Mouse (Mus musculus) CH12.LX (cell line): ENCODE data around the gene Cib1. TPM values are rescaled to one million over a fixed set of nuclear protein-coding genes. Genes with fewer than 3 reads are reported as not detected.

ENCODE experiments used
- DNase-seq: peaks from one replicate; pipeline ENCODE4 v3.0.0-alpha.2; 2013; ENCODE audit errors: extremely low read depth
- H3K27ac ChIP-seq: 2 replicates; pipeline ENCODE4 v1.5.1; 2012; ENCODE audit warnings: low read depth, mild to moderate bottlenecking, control low read depth, moderate library complexity; ENCODE audit not compliant: insufficient read depth
- H3K27me3 ChIP-seq: replicated peaks from 2 replicates; pipeline ENCODE3; 2012; ENCODE audit warnings: inconsistent platforms
- H3K36me3 ChIP-seq, 2 experiments: replicated peaks in 1 of 2; 2 replicates each; pipeline versions ENCODE3 to v1.6.1; 2012; ENCODE audit warnings: inconsistent platforms in 1 of 2, low read length in 1 of 2, mild to moderate bottlenecking in 1 of 2, mixed read lengths in 1 of 2, moderate library complexity in 1 of 2; ENCODE audit not compliant: control insufficient read depth in 1 of 2, insufficient read depth in 1 of 2
- H3K4me1 ChIP-seq, 2 experiments: 2 replicates each; pipeline ENCODE4 v1.6.1; 2012; ENCODE audit warnings: inconsistent platforms in 1 of 2, moderate library complexity in 1 of 2; ENCODE audit not compliant: insufficient read depth in 2 of 2, control insufficient read depth in 1 of 2
- H3K4me2 ChIP-seq: 2 replicates; pipeline ENCODE4 v1.6.1; 2012; ENCODE audit warnings: low read depth, mild to moderate bottlenecking, control low read depth; ENCODE audit not compliant: poor library complexity, insufficient read depth, severe bottlenecking
- H3K4me3 ChIP-seq, 3 experiments: fragments of 150-350 bp in 1 of 3; sonication (generic) in 1 of 3; replicated peaks in 1 of 3; 2 replicates each; pipeline versions ENCODE3 to v1.5.1; 2011 to 2012; ENCODE audit warnings: low read depth in 2 of 3, low read length in 2 of 3, mild to moderate bottlenecking in 2 of 3, moderate library complexity in 2 of 3, control low read depth in 1 of 3, improper control_type of control experiment in 1 of 3, inconsistent platforms in 1 of 3, mixed read lengths in 1 of 3; ENCODE audit not compliant: poor library complexity in 1 of 3
- H3K79me2 ChIP-seq: replicated peaks from 2 replicates; pipeline ENCODE4 v1.6.1; 2012; ENCODE audit warnings: mild to moderate bottlenecking, moderate library complexity; ENCODE audit not compliant: control insufficient read depth, poor library complexity, insufficient read depth, severe bottlenecking; ENCODE audit errors: extremely low read depth
- H3K9ac ChIP-seq: 2 replicates; pipeline ENCODE4 v1.6.1; 2012; ENCODE audit warnings: low read depth, mild to moderate bottlenecking, control low read depth, moderate library complexity; ENCODE audit not compliant: insufficient read depth
- H3K9me3 ChIP-seq: replicated peaks from 2 replicates; pipeline ENCODE3; 2012; ENCODE audit warnings: low read length, inconsistent platforms, mixed read lengths
- BHLHE40 ChIP-seq: IDR thresholded peaks from 2 replicates; pipeline ENCODE4 v1.6.1; 2011; ENCODE audit warnings: mild to moderate bottlenecking, low read depth, low read length, improper control_type of control experiment
- CHD1 ChIP-seq: IDR thresholded peaks from 2 replicates; pipeline ENCODE4 v1.6.1; 2012; ENCODE audit warnings: low read depth, low read length, improper control_type of control experiment, inconsistent platforms
- CHD2 ChIP-seq: IDR thresholded peaks from 2 replicates; pipeline ENCODE4 v1.6.1; 2011; ENCODE audit warnings: low read length, improper control_type of control experiment
- CTCF ChIP-seq, 2 experiments: IDR thresholded peaks in 1 of 2; conservative IDR thresholded peaks in 1 of 2; 2 replicates each; pipeline ENCODE4 v1.5.1; 2011 to 2012; ENCODE audit warnings: low read depth in 2 of 2, low read length in 2 of 2, improper control_type of control experiment in 1 of 2, inconsistent platforms in 1 of 2, mild to moderate bottlenecking in 1 of 2, moderate library complexity in 1 of 2
- E2F4 ChIP-seq: IDR thresholded peaks from 2 replicates; pipeline ENCODE4 v1.6.1; 2011; ENCODE audit warnings: low read depth, low read length, improper control_type of control experiment; ENCODE audit not compliant: insufficient replicate concordance
- ELF1 ChIP-seq: IDR thresholded peaks from 2 replicates; pipeline ENCODE4 v1.6.1; 2014; ENCODE audit warnings: low read depth, mild to moderate bottlenecking, inconsistent platforms, low read length, improper control_type of control experiment
- EP300 ChIP-seq: IDR thresholded peaks from 2 replicates; pipeline ENCODE4 v1.6.1; 2011; ENCODE audit warnings: low read length, improper control_type of control experiment
- ETS1 ChIP-seq: conservative IDR thresholded peaks from 2 replicates; pipeline ENCODE4 v1.6.1; 2012; ENCODE audit warnings: low read depth, mild to moderate bottlenecking, inconsistent platforms, low read length, improper control_type of control experiment, moderate library complexity
- GABPA ChIP-seq: IDR thresholded peaks from 2 replicates; pipeline ENCODE4 v1.6.1; 2012; ENCODE audit warnings: low read depth, low read length, improper control_type of control experiment, inconsistent platforms; ENCODE audit not compliant: insufficient replicate concordance
- HCFC1 ChIP-seq: IDR thresholded peaks from 2 replicates; pipeline ENCODE4 v1.6.1; 2012; ENCODE audit warnings: low read depth, mild to moderate bottlenecking, inconsistent platforms, low read length, improper control_type of control experiment
- IRF4 ChIP-seq: IDR thresholded peaks from 2 replicates; pipeline ENCODE4 v1.6.1; 2014; ENCODE audit warnings: low read depth, mild to moderate bottlenecking, inconsistent platforms, low read length, improper control_type of control experiment
- JUN ChIP-seq: IDR thresholded peaks from 2 replicates; pipeline ENCODE4 v1.6.1; 2011; ENCODE audit warnings: low read depth, mild to moderate bottlenecking, low read length, improper control_type of control experiment, moderate library complexity; ENCODE audit not compliant: insufficient read depth
- JUND ChIP-seq: conservative IDR thresholded peaks from 2 replicates; pipeline ENCODE4 v1.6.1; 2011; ENCODE audit warnings: low read depth, low read length, improper control_type of control experiment
- KAT2A ChIP-seq: IDR thresholded peaks from 2 replicates; pipeline ENCODE4 v1.6.1; 2012; ENCODE audit warnings: low read length, improper control_type of control experiment, inconsistent platforms; ENCODE audit not compliant: insufficient replicate concordance
- MAFK ChIP-seq: IDR thresholded peaks from 2 replicates; pipeline ENCODE4 v1.6.1; 2011; ENCODE audit warnings: low read length, improper control_type of control experiment; ENCODE audit not compliant: insufficient replicate concordance
- MAX ChIP-seq: IDR thresholded peaks from 2 replicates; pipeline ENCODE4 v1.6.1; 2011; ENCODE audit warnings: low read length, improper control_type of control experiment
- MAZ ChIP-seq: IDR thresholded peaks from 2 replicates; pipeline ENCODE4 v1.6.1; 2012; ENCODE audit warnings: low read depth, mild to moderate bottlenecking, inconsistent platforms, low read length, improper control_type of control experiment, moderate library complexity
- MEF2A ChIP-seq: IDR thresholded peaks from 2 replicates; pipeline ENCODE4 v1.6.1; 2014; ENCODE audit warnings: low read depth, mild to moderate bottlenecking, inconsistent platforms, low read length, improper control_type of control experiment, borderline replicate concordance
- MXI1 ChIP-seq: IDR thresholded peaks from 2 replicates; pipeline ENCODE4 v1.6.1; 2011; ENCODE audit warnings: mild to moderate bottlenecking, low read depth, low read length, improper control_type of control experiment
- MYC ChIP-seq: IDR thresholded peaks from 2 replicates; pipeline ENCODE4 v1.6.1; 2011; ENCODE audit warnings: low read depth, mild to moderate bottlenecking, improper control_type of control experiment, low read length
- NELFE ChIP-seq: IDR thresholded peaks from 2 replicates; pipeline ENCODE4 v1.6.1; 2011; ENCODE audit warnings: low read depth, low read length, improper control_type of control experiment
- NRF1 ChIP-seq: IDR thresholded peaks from 2 replicates; pipeline ENCODE4 v1.6.1; 2014; ENCODE audit warnings: low read depth, mild to moderate bottlenecking, inconsistent platforms, low read length, improper control_type of control experiment, moderate library complexity
- PAX5 ChIP-seq: IDR thresholded peaks from 2 replicates; pipeline ENCODE4 v1.6.1; 2012; ENCODE audit warnings: low read length, inconsistent platforms, mixed read lengths
- POLR2A ChIP-seq: IDR thresholded peaks from 2 replicates; pipeline ENCODE4 v1.6.1; 2011; ENCODE audit warnings: low read depth, mild to moderate bottlenecking, improper control_type of control experiment, low read length
- POLR2AphosphoS2 ChIP-seq: IDR thresholded peaks from 2 replicates; pipeline ENCODE4 v1.6.1; 2011; ENCODE audit warnings: low read depth, low read length, improper control_type of control experiment
- RAD21 ChIP-seq: IDR thresholded peaks from 2 replicates; pipeline ENCODE4 v1.6.1; 2011; ENCODE audit warnings: low read depth, mild to moderate bottlenecking, low read length, improper control_type of control experiment, moderate library complexity
- RCOR1 ChIP-seq: conservative IDR thresholded peaks from 2 replicates; pipeline ENCODE4 v1.6.1; 2012; ENCODE audit warnings: low read depth, mild to moderate bottlenecking, inconsistent platforms, low read length, improper control_type of control experiment
- SIN3A ChIP-seq: IDR thresholded peaks from 2 replicates; pipeline ENCODE4 v1.6.1; 2012; ENCODE audit warnings: low read length, improper control_type of control experiment, inconsistent platforms
- SMC3 ChIP-seq: IDR thresholded peaks from 2 replicates; pipeline ENCODE4 v1.6.1; 2011; ENCODE audit warnings: low read depth, low read length, improper control_type of control experiment
- TBP ChIP-seq: conservative IDR thresholded peaks from 2 replicates; pipeline ENCODE4 v1.6.1; 2011; ENCODE audit warnings: low read depth, low read length, improper control_type of control experiment
- TCF12 ChIP-seq: IDR thresholded peaks from 2 replicates; pipeline ENCODE4 v1.6.1; 2014; ENCODE audit warnings: low read depth, mild to moderate bottlenecking, inconsistent platforms, low read length, improper control_type of control experiment
- UBTF ChIP-seq: IDR thresholded peaks from 2 replicates; pipeline ENCODE4 v1.6.1; 2012; ENCODE audit warnings: low read depth, mild to moderate bottlenecking, inconsistent platforms, low read length, improper control_type of control experiment, moderate library complexity
- USF1 ChIP-seq: IDR thresholded peaks from 2 replicates; pipeline ENCODE4 v1.6.1; 2014; ENCODE audit warnings: low read depth, mild to moderate bottlenecking, inconsistent platforms, low read length, improper control_type of control experiment
- USF2 ChIP-seq: conservative IDR thresholded peaks from 2 replicates; pipeline ENCODE4 v1.6.1; 2011; ENCODE audit warnings: low read depth, low read length, improper control_type of control experiment
- ZC3H11A ChIP-seq: IDR thresholded peaks from 2 replicates; pipeline ENCODE4 v1.6.1; 2012; ENCODE audit warnings: low read depth, mild to moderate bottlenecking, inconsistent platforms, low read length, improper control_type of control experiment
- ZKSCAN1 ChIP-seq: IDR thresholded peaks from 2 replicates; pipeline ENCODE4 v1.6.1; 2012; ENCODE audit warnings: low read depth, inconsistent platforms, low read length, improper control_type of control experiment, borderline replicate concordance
- ZMIZ1 ChIP-seq: IDR thresholded peaks from 2 replicates; pipeline ENCODE4 v1.6.1; 2012; ENCODE audit warnings: low read depth, mild to moderate bottlenecking, inconsistent platforms, low read length, improper control_type of control experiment
- ZNF384 ChIP-seq: IDR thresholded peaks from 2 replicates; pipeline ENCODE4 v1.6.1; 2012; ENCODE audit warnings: low read depth, low read length, improper control_type of control experiment, inconsistent platforms
- dilution Hi-C: fragments of 300-500 bp; cut with MboI; formaldehyde crosslinking; loops from 2 replicates; pipeline ENCODE4 v1.14.3; 2020; ENCODE audit warnings: low sequenced_read_pairs; ENCODE audit not compliant: extremely low pct_unique_long_range_greater_than_20kb, extremely low pct_ligation_motif_present
- in situ Hi-C: fragments of 300-500 bp; cut with MboI; formaldehyde crosslinking; loops from 3 replicates; pipeline ENCODE4 v1.14.3; 2019; ENCODE audit warnings: low sequenced_read_pairs, low pct_ligation_motif_present, low pct_unique_long_range_greater_than_20kb, mixed read lengths
- polyA plus RNA-seq: library from polyadenylated mRNA; unstranded; fragments of >175 nt; gene quantifications from 2 replicates; pipeline ENCODE4 v1.2.1, GENCODE M21; 2012; ENCODE audit warnings: low read depth; ENCODE audit not compliant: insufficient read length
- total RNA-seq, 2 experiments: library from RNA; depleted of rRNA; stranded (reverse); fragments of 300-350 nt in 1 of 2; fragments of >200 nt in 1 of 2; gene quantifications; 2 replicates each; pipeline ENCODE4 v1.2.3; 2012 to 2014

Gene Cib1
- total and polyA plus RNA-seq, 3 experiments: 29.1 to 73.1 (median 48.1) TPM

DNA sequence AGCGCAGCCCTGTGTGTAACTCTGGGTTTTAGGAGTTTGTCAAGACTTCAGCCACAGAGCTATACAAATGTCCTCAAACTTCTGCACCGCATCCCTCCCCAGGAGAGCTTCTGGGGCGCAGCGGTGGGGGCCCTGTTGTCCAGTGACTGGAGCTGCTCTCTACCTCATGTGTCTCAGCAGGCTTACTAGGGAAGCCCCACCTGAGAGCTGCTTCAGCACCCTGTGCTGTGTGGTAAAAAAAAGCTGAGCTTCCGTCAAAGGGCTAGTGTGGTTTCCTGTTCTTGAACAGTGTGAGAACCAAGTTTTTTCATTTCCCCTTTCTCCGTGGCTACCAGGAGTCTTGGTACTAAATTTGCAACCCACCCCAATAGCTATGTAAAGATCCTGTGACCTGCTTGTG lies 22.9 kb downstream of the Cib1 start:
- peak overlapping the region; percentile 97 for H3K27ac ChIP-seq
- H3K9ac ChIP-seq: peak overlapping the region; percentile 78; the same call in 1 of the 2 replicates
- dilution Hi-C loops (no loop called here), in situ Hi-C loops (loop anchor here (5.0 kb wide), 1 partner anchor 67 kb away; no protein-coding TSS in a partner anchor)
- peaks cover 59 to 95% of the 10 kb centered on the region in 2 experiments for H3K4me1 ChIP-seq
- no peak overlapping the region for H3K4me3 ChIP-seq
- TF ChIP-seq RCOR1 (peak; percentile 94), ELF1 (0 out of 2 replicates have a peak, but pooled peaks have one; percentile 52), ZC3H11A (no peak), HCFC1 (peak; percentile 55; the same call in 1 of the 2 replicates), PAX5 (no peak), MAFK (peak; percentile 94), KAT2A (no peak), JUND (0 out of 2 replicates have a peak, but pooled peaks have one; percentile 13), POLR2AphosphoS2 (no peak), ZMIZ1 (no peak), CHD1 (no peak), BHLHE40 (peak; percentile 97), SMC3 (peak; percentile 36; the same call in 1 of the 2 replicates), MEF2A (peak; percentile 97), MAZ (peak; percentile 98), ETS1 (peak; percentile 98), JUN (peak; percentile 74), MAX (peak; percentile 87), CTCF (conservative IDR thresholded peaks at IDR 0.05 in 1 of 2, IDR thresholded peaks at IDR 0.05 in 1 of 2; ENCODE audit: low read depth in 2 of 2, low read length in 2 of 2) (no peak), MYC (peak; percentile 90), GABPA (no peak), TCF12 (peak; percentile 97), POLR2A (peak; percentile 60), E2F4 (0 out of 2 replicates have a peak, but pooled peaks have one; percentile 58), USF2 (no peak), USF1 (no peak), SIN3A (peak; percentile 90), CHD2 (peak; percentile 86), ZNF384 (peak; percentile 98), EP300 (peak; percentile 99), UBTF (peak; percentile 90; the same call in 1 of the 2 replicates), ZKSCAN1 (no peak), TBP (peak; percentile 72; the same call in 1 of the 2 replicates), IRF4 (peak; percentile 97), NELFE (no peak), MXI1 (peak; percentile 83), NRF1 (no peak), RAD21 (peak; percentile 20)
- peak overlapping the region; percentile 66 for H3K4me2 ChIP-seq
- no peaks in the 10 kb centered on the region for H3K9me3 ChIP-seq
- peaks cover 10% of the 10 kb centered on the region in 2 experiments for H3K36me3 ChIP-seq
- DNase-seq: peak; percentile 95
- no peaks in the 10 kb centered on the region for H3K27me3 ChIP-seq
- peaks cover 45% of the 10 kb centered on the region for H3K79me2 ChIP-seq
